Mouse (Mus musculus) E14TG2a.4 (cell line): Measurements from ENCODE around the gene AI837181.

ENCODE experiments used
- H3K27me3 ChIP-seq: 2 replicates; pipeline ENCODE4 v1.6.1; 2014; ENCODE audit warnings: low read length, control low read depth; ENCODE audit not compliant: insufficient read depth
- H3K36me3 ChIP-seq: 2 replicates; pipeline ENCODE4 v1.6.1; 2014; ENCODE audit warnings: low read length, control low read depth; ENCODE audit not compliant: insufficient read depth
- H3K4me1 ChIP-seq: replicated peaks from 2 replicates; pipeline ENCODE4 v1.6.1; 2014; ENCODE audit warnings: low read depth, low read length, control low read depth
- H3K4me3 ChIP-seq: replicated peaks from 2 replicates; pipeline ENCODE4 v1.5.1; 2014; ENCODE audit warnings: mild to moderate bottlenecking, low read length
- H3K9me3 ChIP-seq: 2 replicates; pipeline ENCODE4 v1.6.1; 2014; ENCODE audit warnings: low read length, control low read depth
- CTCF ChIP-seq: conservative IDR thresholded peaks from 2 replicates; pipeline ENCODE4 v1.5.1; 2014; ENCODE audit warnings: low read length
- NANOG ChIP-seq: IDR thresholded peaks from 2 replicates; pipeline ENCODE4 v1.6.1; 2014; ENCODE audit warnings: borderline replicate concordance, low read length, mixed read lengths
- POU5F1 ChIP-seq: IDR thresholded peaks from 2 replicates; pipeline ENCODE4 v1.6.1; 2014; ENCODE audit warnings: low read length, borderline replicate concordance

The AI837181 gene

GRCm38 (mm10) chr19:5475069-5475714 lies 50.2 kb downstream of the AI837181 start:
- Histone ChIP-seq H3K9me3 (no peaks in the 10 kb centered on the region), H3K4me3 (peak overlapping the region; percentile 77), H3K4me1 (peaks cover 38% of the 10 kb centered on the region), H3K36me3 (peaks cover 7% of the 10 kb centered on the region), H3K27me3 (peaks cover 33% of the 10 kb centered on the region)
- TF ChIP-seq POU5F1: no peak
- TF ChIP-seq NANOG: no peak
- TF ChIP-seq CTCF: no peak
